Mouse (Mus musculus) bone marrow, adult 2 months (tissue): ENCODE results near the gene Spout1.

Source experiments
- CTCF ChIP-seq: fragments of 200-500 bp; IDR thresholded peaks from 2 replicates; pipeline ENCODE4 v1.5.1; 2011; ENCODE audit warnings: low read length, control low read depth; ENCODE audit not compliant: control insufficient read depth, insufficient read depth
- POLR2A ChIP-seq: fragments of 200-500 bp; IDR thresholded peaks from 2 replicates; pipeline ENCODE4 v1.6.1; 2011; ENCODE audit warnings: low read depth, mild to moderate bottlenecking, control low read depth, low read length, borderline replicate concordance; ENCODE audit not compliant: control insufficient read depth

DNA sequence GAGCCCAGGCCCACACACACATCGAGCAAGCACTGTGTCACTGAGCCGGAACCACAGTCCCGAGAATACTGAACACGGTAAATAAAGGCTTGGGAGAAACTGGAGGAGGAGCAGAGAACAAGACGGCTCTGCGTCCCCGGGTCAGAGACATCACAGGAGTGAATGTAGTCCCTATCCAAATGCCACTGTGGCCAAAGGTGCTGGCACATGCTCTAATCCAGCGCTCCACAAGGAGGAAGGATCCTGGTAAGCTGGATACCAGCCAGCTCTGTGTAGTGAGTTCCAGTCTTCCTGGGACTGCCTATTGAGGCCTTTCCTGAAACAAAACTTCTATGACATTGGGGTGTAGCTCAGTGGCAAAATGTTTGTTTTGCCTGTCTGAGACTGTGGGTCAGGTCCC, 25.6 kb downstream of the Spout1 start:
- no peak for TF ChIP-seq CTCF
- TF ChIP-seq POLR2A: no peak
